Mouse (Mus musculus) spleen, postnatal 4 days (tissue): ENCODE measurements around the gene Olfr1177-ps.

ENCODE experiments used
- DNase-seq, 2 experiments: peaks; one replicate each; pipeline ENCODE4 v3.0.0; 2022; ENCODE audit warnings: low spot score in 2 of 2

The Olfr1177-ps gene

DNA sequence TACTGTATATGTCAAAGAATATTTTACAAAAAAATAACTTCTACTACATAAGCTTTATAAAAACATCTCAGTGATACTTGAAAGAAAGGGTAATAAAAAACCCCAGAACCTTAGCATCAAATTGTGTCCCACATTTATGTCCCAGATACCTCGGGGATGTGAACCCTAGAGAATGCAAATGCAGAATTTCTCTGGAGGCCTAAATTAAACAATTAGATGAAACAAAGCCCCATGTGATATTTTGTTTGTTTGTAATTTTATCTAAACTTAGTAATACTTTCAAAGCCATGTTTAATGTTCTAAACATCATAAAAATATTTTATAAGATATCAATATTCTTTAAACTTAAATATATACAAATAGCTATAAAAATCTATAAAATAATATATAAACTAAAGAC, at the start of gene Olfr1177-ps:
TSS of gene Olfr1177-ps (minus strand) at position 101 of the 400 bp plus-strand sequence.
- DNase-seq, result no peak

DNA sequence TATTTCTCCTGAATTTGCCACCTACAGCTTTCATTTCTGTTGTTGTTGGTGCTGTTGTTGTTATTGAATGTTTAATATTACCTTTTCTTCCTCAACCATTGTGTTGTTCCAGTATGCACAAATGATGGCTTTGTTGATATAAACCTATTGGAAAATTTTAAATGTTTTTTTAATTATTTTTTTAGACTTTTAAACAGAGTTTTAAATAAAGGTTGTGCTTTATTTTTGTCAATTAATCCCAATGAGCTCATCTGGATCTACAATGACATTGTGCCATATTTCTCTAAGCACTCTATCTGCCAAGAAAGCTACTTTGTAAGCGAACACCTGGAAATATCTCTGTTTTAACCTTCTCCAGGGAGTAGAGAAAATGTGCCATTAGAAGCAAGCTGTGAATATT, 40.5 kb upstream of the Olfr1177-ps start, which contains the start of gene Olfr1178:
TSS of gene Olfr1178 (plus strand) at position 301 of the 400 bp plus-strand sequence.
- no peak for DNase-seq

GRCm38 (mm10) chr2:88356304-88356703, 10.0 kb upstream of the Olfr1177-ps start:
- no peak for DNase-seq

GRCm38 (mm10) chr2:88336421-88336820, 9.9 kb downstream of the Olfr1177-ps start, which contains the start of gene Olfr1176:
Gene Olfr1176, plus strand, starts transcription at chr2:88336721.
- DNase-seq, result no peak

- DNase-seq, result no peak
These were observed 19.2 kb downstream of the Olfr1177-ps start, which contains the start of gene Olfr1175-ps for GRCm38 (mm10) chr2:88327115-88327514. Gene Olfr1175-ps, minus strand, starts transcription at chr2:88327215.

- DNase-seq, result no peak
These were observed 31.3 kb downstream of the Olfr1177-ps start, which contains the start of gene Olfr1174-ps for GRCm38 (mm10) chr2:88315035-88315434. Gene Olfr1174-ps, minus strand, starts transcription at chr2:88315135.
